Mouse (Mus musculus) macrophage (primary cell): ENCODE measurements around the gene Rps9. TPM values are rescaled to one million over a fixed set of nuclear protein-coding genes. Genes with fewer than 3 reads are reported as not detected.

ENCODE experiments used
- H3K27ac ChIP-seq: fragments of 350-480 bp; formaldehyde crosslinking; 2 replicates; pipeline ENCODE4 v1.9.0; 2021
- H3K36me3 ChIP-seq: fragments of 350-480 bp; formaldehyde crosslinking; 2 replicates; pipeline ENCODE4 v1.9.0; 2021; ENCODE audit errors: inconsistent target
- H3K4me3 ChIP-seq: fragments of 350-480 bp; formaldehyde crosslinking; 2 replicates; pipeline ENCODE4 v1.9.0; 2021; ENCODE audit errors: inconsistent target
- H3K79me2 ChIP-seq: fragments of 350-480 bp; formaldehyde crosslinking; 2 replicates; pipeline ENCODE4 v1.9.0; 2021; ENCODE audit errors: inconsistent target
- WGBS: methylation state at CpG from one replicate; pipeline ENCODE4 v1.1.7; 2026; ENCODE audit warnings: inconsistent platforms; ENCODE audit not compliant: missing documents; 5-methylcytosine and 5-hydroxymethylcytosine counted together
- polyA plus RNA-seq: library from polyadenylated mRNA; stranded (reverse); fragments of 250-400 nt; gene quantifications from 3 replicates; pipeline ENCODE4 v1.2.4, GENCODE M21; 2018; ENCODE audit warnings: inconsistent platforms
- total RNA-seq, 78 experiments: library from RNA; depleted of rRNA; stranded (reverse); fragments of 250-400 nt; gene quantifications; 1 replicate in 9 of 78; 2 replicates in 24 of 78; 3 replicates in 43 of 78; 4 replicates in 2 of 78; pipeline ENCODE4 v1.2.4; 2018; ENCODE audit warnings: inconsistent platforms in 56 of 78

Rps9 gene
- 100 to 1,000 TPM; 101 to 576 (median 304) TPM for total RNA-seq (2018; cell fraction: chromatin; rRNA removed)
- 1,000 to 10,000 TPM; 1,050 to 1,807 (median 1,316) TPM for total RNA-seq (2018; cell fraction: cytosol; rRNA removed)
- 100 to 1,000 TPM; 259 to 636 (median 352) TPM for total RNA-seq (2018; cell fraction: nucleus; rRNA removed)
- 597 to 1,790 TPM (median 1,385 TPM) in 3 replicates for polyA plus RNA-seq

GRCm38 (mm10) chr7:3703879-3704441, at the start of gene Rps9:
Rps9 (plus strand) TSS chr7:3703993.
- Histone ChIP-seq H3K27ac (peak within 1 kb of the TSS; percentile 90), H3K36me3 (peaks cover 16% of the 10 kb centered on the region), H3K79me2 (peaks cover 24% of the 10 kb centered on the region), H3K4me3 (peak within 1 kb of the TSS; percentile 87)
- under 1% methylated on average over 42 of the region's 42 CpGs for WGBS

GRCm38 (mm10) chr7:3656966-3657365, 46.8 kb upstream of the Rps9 start:
- Histone ChIP-seq H3K27ac (no peak overlapping the region), H3K79me2 (no peaks in the 10 kb centered on the region; the same call in 1 of the 2 replicates), H3K4me3 (no peak overlapping the region), H3K36me3 (peaks cover 90% of the 10 kb centered on the region)
- WGBS = 100% methylated on average over 4 of the region's 4 CpGs

GRCm38 (mm10) chr7:3658578-3658977, 45.2 kb upstream of the Rps9 start:
- Histone ChIP-seq H3K27ac (no peak overlapping the region), H3K4me3 (no peak overlapping the region), H3K79me2 (peaks cover 8% of the 10 kb centered on the region), H3K36me3 (peaks cover 83% of the 10 kb centered on the region)
- WGBS = 100% methylated on average over 2 of the region's 14 CpGs

- Histone ChIP-seq H3K27ac (peak overlapping the region; percentile 53), H3K36me3 (peaks cover 29% of the 10 kb centered on the region), H3K79me2 (peaks cover 23% of the 10 kb centered on the region), H3K4me3 (peak overlapping the region; percentile 79)
- 29% methylated on average over 15 of the region's 15 CpGs for WGBS
Observed at GRCm38 (mm10) chr7:3664524-3665214, 39.1 kb upstream of the Rps9 start.

GRCm38 (mm10) chr7:3665215-3666114, 38.3 kb upstream of the Rps9 start, which contains the start of gene Leng1:
Leng1 (minus strand) TSS chr7:3665840.
- Histone ChIP-seq H3K79me2 (peaks cover 23% of the 10 kb centered on the region), H3K27ac (peak within 1 kb of the TSS; percentile 65), H3K4me3 (peak within 1 kb of the TSS; percentile 79), H3K36me3 (peaks cover 21% of the 10 kb centered on the region; the same call in 1 of the 2 replicates)
- WGBS = 3% methylated on average over 45 of the region's 45 CpGs

- 44% methylated on average over 14 of the region's 14 CpGs for WGBS
- H3K36me3 ChIP-seq = peaks cover 8% of the 10 kb centered on the region; the same call in 1 of the 2 replicates
- no peak overlapping the region for H3K4me3 ChIP-seq
- H3K27ac ChIP-seq = no peak overlapping the region
- peaks cover 23% of the 10 kb centered on the region for H3K79me2 ChIP-seq
Observed at GRCm38 (mm10) chr7:3666921-3667391, 36.8 kb upstream of the Rps9 start.

- WGBS = 75% methylated on average over 10 of the region's 10 CpGs
- H3K4me3 ChIP-seq = no peak overlapping the region
- no peak overlapping the region for H3K27ac ChIP-seq
- no peaks in the 10 kb centered on the region for H3K36me3 ChIP-seq
- H3K79me2 ChIP-seq = no peaks in the 10 kb centered on the region
Observed at GRCm38 (mm10) chr7:3674507-3675227, 29.1 kb upstream of the Rps9 start.

GRCm38 (mm10) chr7:3675228-3675548, 28.6 kb upstream of the Rps9 start:
- Histone ChIP-seq H3K36me3 (no peaks in the 10 kb centered on the region), H3K4me3 (no peak overlapping the region), H3K27ac (no peak overlapping the region), H3K79me2 (no peaks in the 10 kb centered on the region)
- 73% methylated on average over 3 of the region's 3 CpGs for WGBS

GRCm38 (mm10) chr7:3676371-3676770, 27.4 kb upstream of the Rps9 start:
- H3K27ac ChIP-seq = no peak overlapping the region
- WGBS = 89% methylated on average over 12 of the region's 12 CpGs
- H3K4me3 ChIP-seq = no peak overlapping the region
- no peaks in the 10 kb centered on the region for H3K36me3 ChIP-seq
- H3K79me2 ChIP-seq = no peaks in the 10 kb centered on the region

GRCm38 (mm10) chr7:3677342-3677741, 26.5 kb upstream of the Rps9 start, which contains the start of gene Tmc4:
Tmc4 (minus strand) TSS chr7:3677553.
- WGBS = 82% methylated on average over 8 of the region's 9 CpGs
- H3K27ac ChIP-seq = no peak within 1 kb of the TSS
- H3K36me3 ChIP-seq = no peaks in the 10 kb centered on the region
- H3K4me3 ChIP-seq = no peak within 1 kb of the TSS
- no peaks in the 10 kb centered on the region for H3K79me2 ChIP-seq

- Histone ChIP-seq H3K27ac (no peak overlapping the region), H3K4me3 (no peak overlapping the region), H3K36me3 (0 out of 2 replicates have a peak, but pooled peaks cover 8% of the 10 kb centered on the region), H3K79me2 (no peaks in the 10 kb centered on the region)
- WGBS = 94% methylated on average over 10 of the region's 10 CpGs
Observed at GRCm38 (mm10) chr7:3683908-3684550, 19.8 kb upstream of the Rps9 start.

GRCm38 (mm10) chr7:3684698-3685097, 19.1 kb upstream of the Rps9 start:
- no peaks in the 10 kb centered on the region for H3K79me2 ChIP-seq
- H3K27ac ChIP-seq = no peak overlapping the region
- 0 out of 2 replicates have a peak, but pooled peaks cover 8% of the 10 kb centered on the region for H3K36me3 ChIP-seq
- 99% methylated on average over 8 of the region's 8 CpGs for WGBS
- H3K4me3 ChIP-seq = no peak overlapping the region

GRCm38 (mm10) chr7:3685400-3686187, 18.2 kb upstream of the Rps9 start:
- no peaks in the 10 kb centered on the region for H3K79me2 ChIP-seq
- no peak overlapping the region for H3K4me3 ChIP-seq
- 94% methylated on average over 20 of the region's 31 CpGs for WGBS
- no peak overlapping the region for H3K27ac ChIP-seq
- H3K36me3 ChIP-seq = 0 out of 2 replicates have a peak, but pooled peaks cover 8% of the 10 kb centered on the region
